Mouse (Mus musculus) C2C12 (cell line): ENCODE measurements around the gene Daglb.

ENCODE experiments used
- CEBPB ChIP-seq: IDR thresholded peaks from one replicate; pipeline ENCODE4 v1.6.1; 2011; ENCODE audit warnings: low read depth, mild to moderate bottlenecking, control low read depth, moderate library complexity
- CTCF ChIP-seq: IDR thresholded peaks from one replicate; pipeline ENCODE4 v1.5.1; 2011; ENCODE audit not compliant: control insufficient read depth, insufficient read depth, insufficient read length
- FOSL1 ChIP-seq: IDR thresholded peaks from one replicate; pipeline ENCODE4 v1.8.0; 2011; ENCODE audit warnings: mild to moderate bottlenecking, low read length; ENCODE audit not compliant: poor library complexity, insufficient read depth, severe bottlenecking
- MAX ChIP-seq: IDR thresholded peaks from one replicate; pipeline ENCODE4 v1.6.1; 2011; ENCODE audit warnings: mild to moderate bottlenecking, control low read depth
- MYOD1 ChIP-seq: IDR thresholded peaks from one replicate; pipeline ENCODE4 v1.6.1; 2011; ENCODE audit warnings: low read depth; ENCODE audit not compliant: control insufficient read depth, insufficient read length
- MYOG ChIP-seq: IDR thresholded peaks from one replicate; pipeline ENCODE4 v1.6.1; 2011; ENCODE audit not compliant: control insufficient read depth, insufficient read length; ENCODE audit errors: extremely low read depth
- USF1 ChIP-seq: IDR thresholded peaks from one replicate; pipeline ENCODE4 v1.6.1; 2011; ENCODE audit warnings: low read depth, mild to moderate bottlenecking, control low read depth, moderate library complexity

GRCm38 (mm10) chr5:143512305-143512704 is 47.9 kb downstream of the Daglb start:
- TF ChIP-seq USF1 (no peak), MYOG (no peak), CTCF (no peak), MYOD1 (no peak), MAX (no peak), CEBPB (no peak), FOSL1 (no peak)
